Mouse (Mus musculus) bone marrow macrophage, adult 2 months (primary cell): Measurements from ENCODE around the gene Gckr.

Experiments
- CTCF ChIP-seq: IDR thresholded peaks from 2 replicates; pipeline ENCODE4 v1.5.1; 2012; ENCODE audit warnings: low read depth, mild to moderate bottlenecking, low read length, moderate library complexity
- POLR2A ChIP-seq: IDR thresholded peaks from 2 replicates; pipeline ENCODE4 v1.6.1; 2012; ENCODE audit warnings: mild to moderate bottlenecking, low read depth, low read length, borderline replicate concordance

GRCm38 (mm10) chr5:31326850-31327249, 29.6 kb downstream of the Gckr start:
- peak; percentile 38; the same call in 1 of the 2 replicates for TF ChIP-seq CTCF
- TF ChIP-seq POLR2A, result no peak
